Mouse (Mus musculus) retina, embryonic 14.5 days (tissue): ENCODE results near the gene Ncor1.
A peak's percentile ranks its signal among the peaks of the same experiment; 100 is the strongest.
"Not testable (repeated sequence)": the region's sequence is repeated elsewhere in the genome, so short reads cannot be mapped to it uniquely, and the experiment has no call there.

Experiments
- DNase-seq: peaks from one replicate; pipeline ENCODE4 v3.0.0-alpha.2; 2015; ENCODE audit warnings: low spot score

Ncor1 gene

GRCm38 (mm10) chr11:62355216-62355615 is 103.1 kb downstream of the Ncor1 start:
- DNase-seq = no peak

DNA sequence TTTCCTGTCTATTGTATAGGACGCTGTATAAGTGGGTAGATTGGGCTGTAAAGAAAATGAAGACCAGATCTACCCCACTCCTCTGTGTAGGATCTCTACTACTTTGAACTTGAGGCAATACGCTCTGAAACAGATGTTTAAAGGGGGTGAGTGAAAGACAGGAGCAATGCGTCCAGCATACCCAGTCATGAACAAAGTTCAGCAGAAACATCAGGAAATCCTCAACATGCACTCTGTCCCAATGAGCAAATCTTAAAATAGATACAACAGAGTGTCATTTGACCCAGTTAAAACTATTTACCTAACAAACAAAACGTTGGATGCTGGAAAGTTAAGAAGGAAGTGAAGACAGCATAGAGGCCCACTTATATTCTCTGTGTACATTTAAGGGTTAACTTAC is 106.4 kb downstream of the Ncor1 start:
- DNase-seq = no peak

DNA sequence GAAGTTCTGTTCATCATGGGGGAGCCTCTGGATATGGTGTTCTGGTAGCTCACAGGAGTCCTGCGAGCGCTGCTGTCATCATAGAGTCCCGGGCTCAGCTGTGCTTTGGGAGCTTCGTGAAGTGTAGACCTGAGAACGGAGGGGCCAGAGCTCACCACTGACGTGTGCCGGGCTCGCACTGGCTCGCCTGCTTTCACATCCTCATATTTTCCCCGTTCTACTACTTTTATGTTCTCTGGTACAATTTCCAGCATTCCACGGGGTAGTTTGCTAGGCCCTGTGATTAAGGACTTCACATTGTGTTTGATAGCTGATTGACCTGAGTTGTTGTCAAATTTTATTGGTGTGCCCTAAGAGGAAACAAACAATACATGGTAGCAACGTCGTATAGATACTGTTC is 115.3 kb downstream of the Ncor1 start:
- no peak for DNase-seq

- no peak for DNase-seq
Measured at GRCm38 (mm10) chr11:62332228-62332627, 126.1 kb downstream of the Ncor1 start.

DNA sequence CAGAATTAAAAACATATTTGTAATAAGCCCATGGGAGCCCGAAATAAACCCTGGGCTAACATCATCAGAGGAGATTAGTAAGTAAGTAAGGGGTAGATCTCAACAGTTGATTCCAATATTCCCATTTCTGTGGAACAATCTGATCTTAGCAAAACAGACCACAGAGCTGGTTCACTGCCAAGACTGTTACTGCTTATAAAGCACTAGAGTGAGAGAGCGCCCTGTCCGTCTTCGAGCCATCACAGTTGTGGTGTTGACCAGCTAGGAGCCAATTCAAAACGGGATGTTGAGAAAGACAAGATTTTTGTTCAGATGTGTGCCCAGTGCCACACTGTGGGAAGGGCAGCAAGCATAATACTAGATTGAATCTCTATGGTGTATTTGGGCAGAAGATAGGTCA is 127.2 kb downstream of the Ncor1 start:
- DNase-seq = no peak

GRCm38 (mm10) chr11:62323659-62324058 is 134.7 kb downstream of the Ncor1 start:
- DNase-seq = no peak

GRCm38 (mm10) chr11:62320097-62320496 is 138.2 kb downstream of the Ncor1 start:
- no peak for DNase-seq

DNA sequence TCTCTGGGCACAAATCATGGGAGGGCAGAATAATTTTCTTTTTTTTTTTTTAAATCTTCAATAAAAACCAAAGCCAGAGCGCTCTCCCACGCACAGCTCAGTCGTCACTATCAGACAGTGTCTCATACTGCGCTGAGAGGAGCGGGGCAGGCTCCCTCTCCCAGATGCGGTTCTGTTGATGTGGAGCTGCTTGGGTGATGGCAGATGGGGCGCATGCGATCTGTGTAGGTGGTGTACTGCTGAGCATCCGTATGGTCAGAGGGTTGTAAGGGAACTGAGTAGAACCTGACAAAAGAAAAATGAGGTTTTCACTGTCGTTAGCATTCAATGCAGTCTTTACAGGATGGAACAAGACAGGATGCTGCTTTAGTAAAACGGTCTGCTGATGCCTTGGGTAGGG is 140.6 kb downstream of the Ncor1 start:
- no peak for DNase-seq

GRCm38 (mm10) chr11:62314984-62315383 is 143.4 kb downstream of the Ncor1 start:
- no peak for DNase-seq

DNA sequence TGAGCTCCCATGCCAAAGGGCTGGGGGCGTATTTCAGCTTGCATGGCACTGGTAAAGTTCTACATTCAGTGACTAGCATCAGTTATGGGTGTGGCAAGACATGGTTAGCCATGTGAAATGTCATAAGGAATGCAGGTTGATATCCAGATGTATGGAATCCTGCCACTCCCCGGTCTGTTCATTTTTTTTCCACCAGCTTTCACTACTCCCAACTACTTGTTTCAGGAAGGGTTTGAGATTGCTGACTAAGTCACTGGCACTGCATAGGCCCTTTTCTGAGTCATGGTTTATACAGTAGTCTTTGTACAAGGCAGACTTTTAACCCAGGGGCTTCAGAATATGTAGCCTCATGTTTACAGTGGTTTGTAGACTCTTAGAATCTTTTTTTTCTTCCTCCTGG is 149.0 kb downstream of the Ncor1 start:
- no peak for DNase-seq

DNA sequence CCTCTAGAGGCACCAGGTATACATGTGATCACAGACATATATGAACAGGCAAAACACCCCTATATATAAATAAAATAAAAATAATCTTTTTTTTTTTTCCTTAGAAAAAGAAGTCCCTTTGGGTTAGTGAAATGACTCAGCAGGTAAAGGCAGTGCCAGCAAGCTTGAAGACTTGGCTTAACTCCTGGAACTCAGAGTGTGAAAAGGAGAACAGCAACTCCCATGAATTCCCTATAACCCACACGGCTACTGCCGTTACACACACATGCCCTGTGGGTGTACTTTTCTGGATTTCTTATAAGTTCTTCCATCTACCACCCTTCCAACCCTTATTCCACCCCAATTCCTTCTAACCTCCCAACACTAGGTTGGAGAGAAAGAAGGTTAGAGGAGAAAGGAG is 152.5 kb downstream of the Ncor1 start:
- DNase-seq = no peak

- no peak for DNase-seq
Measured at GRCm38 (mm10) chr11:62298883-62299282, 159.5 kb downstream of the Ncor1 start.

- no peak for DNase-seq
Measured at GRCm38 (mm10) chr11:62294121-62294520, 164.2 kb downstream of the Ncor1 start.

GRCm38 (mm10) chr11:62287700-62288099 is 170.6 kb downstream of the Ncor1 start:
- DNase-seq = no peak

GRCm38 (mm10) chr11:62285020-62285419 is 173.3 kb downstream of the Ncor1 start:
- DNase-seq = no peak

GRCm38 (mm10) chr11:62284020-62284419 is 174.3 kb downstream of the Ncor1 start:
- DNase-seq = not testable (repeated sequence)

- peak; percentile 62 for DNase-seq
Measured at GRCm38 (mm10) chr11:62281601-62281997, 176.7 kb downstream of the Ncor1 start.

- peak; percentile 91 for DNase-seq
Measured at GRCm38 (mm10) chr11:62280675-62281600, 177.4 kb downstream of the Ncor1 start, which contains the start of the genes Zswim7 and Ttc19. TSS of gene Zswim7 (minus strand) at chr11:62281375. TSS of gene Ttc19 (plus strand) at chr11:62281473.

DNA sequence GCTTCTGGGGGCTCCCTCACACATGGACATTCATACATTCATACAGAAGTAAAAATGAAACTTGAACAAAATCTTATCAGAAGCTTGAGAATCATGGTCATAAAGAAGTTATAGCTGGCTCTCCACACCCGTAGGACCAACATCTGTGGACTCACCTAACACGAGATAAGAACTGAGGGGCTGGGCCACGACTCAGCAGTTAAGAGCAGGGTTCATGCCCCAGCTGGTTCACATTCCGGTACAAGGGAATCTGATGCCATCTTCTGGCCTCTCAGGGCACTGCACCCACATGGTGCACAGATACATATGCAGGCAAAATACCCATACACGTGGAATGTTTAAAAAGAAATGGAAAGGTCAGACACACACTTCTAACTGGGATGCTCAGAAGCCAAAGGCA is 180.3 kb downstream of the Ncor1 start:
- DNase-seq = peak; percentile 75

DNA sequence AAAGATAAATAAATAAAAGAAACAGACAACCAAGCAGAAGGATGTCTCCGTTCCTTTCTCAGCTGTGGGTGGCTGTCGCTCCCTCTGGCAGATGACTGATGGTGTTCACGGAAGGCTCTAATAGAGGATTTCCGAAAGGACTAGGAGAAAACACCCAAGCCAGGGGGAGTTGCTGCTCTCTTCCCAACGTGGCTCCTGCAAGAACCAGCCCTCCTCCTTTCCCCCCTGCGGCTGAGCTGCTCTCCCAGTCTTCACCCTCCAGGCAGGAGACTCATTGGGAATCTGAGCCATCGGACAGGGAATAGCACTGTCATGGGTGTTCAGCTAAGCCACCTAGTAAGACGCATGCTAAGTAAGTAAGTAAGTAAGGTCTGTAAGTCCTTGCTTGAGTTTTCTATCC is 181.3 kb downstream of the Ncor1 start:
- no peak for DNase-seq

DNA sequence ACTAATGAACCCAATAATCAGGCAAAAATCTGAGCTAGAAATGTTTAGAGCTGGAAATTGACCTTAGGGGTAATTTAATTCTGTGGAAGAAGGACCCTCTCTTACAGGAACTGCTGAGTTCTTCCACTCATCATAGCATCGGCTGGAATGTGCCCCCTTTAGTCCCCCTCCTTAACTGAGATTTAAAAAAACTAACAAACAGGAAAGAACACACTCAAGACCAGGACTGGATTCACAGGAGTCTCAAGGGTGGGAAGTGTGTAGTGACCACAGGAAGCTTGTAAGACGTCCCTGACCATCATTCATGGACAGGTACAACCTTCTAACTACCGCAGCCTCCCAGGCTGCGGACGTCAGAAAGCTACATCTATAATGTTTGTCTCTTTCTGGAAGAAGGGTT is 187.5 kb downstream of the Ncor1 start:
- no peak for DNase-seq

GRCm38 (mm10) chr11:62269097-62269496 is 189.2 kb downstream of the Ncor1 start:
- DNase-seq = no peak

DNA sequence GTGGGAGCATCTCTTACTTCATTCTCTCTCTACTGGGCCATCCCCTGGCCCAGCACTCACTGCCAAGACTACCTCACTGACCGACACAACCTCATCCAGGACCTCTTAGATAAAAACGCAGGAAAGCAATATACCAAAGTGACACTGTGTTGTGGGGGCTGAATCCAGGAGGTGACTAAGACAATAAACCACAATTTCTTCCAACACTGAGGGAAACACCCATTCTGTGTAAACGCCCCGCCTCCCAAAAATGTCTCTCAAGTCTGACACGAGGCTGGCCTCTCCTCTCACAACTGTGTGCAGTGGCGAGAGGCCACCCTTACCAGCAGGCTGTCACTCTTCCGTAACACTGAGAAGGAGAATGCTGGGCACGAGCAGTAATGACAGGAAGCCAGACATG is 190.0 kb downstream of the Ncor1 start:
- DNase-seq = no peak
